Mouse (Mus musculus) liver, embryonic 11.5 days (tissue): ENCODE data around the gene Rab19. TPM values are rescaled to one million over a fixed set of nuclear protein-coding genes. Genes with fewer than 3 reads are reported as not detected.
"Not testable (repeated sequence)": the region's sequence is repeated elsewhere in the genome, so short reads cannot be mapped to it uniquely, and the experiment has no call there.

Source experiments
- ATAC-seq: fragments of 200-750 bp; cut with Nextera tagmentation; replicated peaks from 2 replicates; pipeline ENCODE4 v1.8.0; 2017; ENCODE audit warnings: moderate number of reproducible peaks, mild to moderate bottlenecking, moderate TSS enrichment, moderate library complexity; ENCODE audit not compliant: low FRiP score
- DNase-seq: peaks from one replicate; pipeline ENCODE4 v3.0.0-alpha.2; 2017; ENCODE audit warnings: low spot score
- H3K27ac ChIP-seq: fragments of 300-500 bp; sonication (generic); 2 replicates; pipeline ENCODE4 v1.5.1; 2014; ENCODE audit warnings: mild to moderate bottlenecking, low read depth, low read length, control low read depth
- H3K27me3 ChIP-seq: fragments of 300-500 bp; sonication (generic); replicated peaks from 2 replicates; pipeline ENCODE4 v1.6.1; 2014; ENCODE audit warnings: low read length, mixed read lengths; ENCODE audit not compliant: control insufficient read depth, insufficient read depth
- H3K36me3 ChIP-seq: fragments of 300-500 bp; sonication (generic); 2 replicates; pipeline ENCODE4 v1.6.1; 2014; ENCODE audit warnings: mild to moderate bottlenecking, low read length, moderate library complexity, mixed read lengths; ENCODE audit not compliant: control insufficient read depth, insufficient read depth
- H3K4me1 ChIP-seq: fragments of 300-500 bp; sonication (generic); replicated peaks from 2 replicates; pipeline ENCODE4 v1.6.1; 2014; ENCODE audit warnings: low read length, mixed read lengths; ENCODE audit not compliant: control insufficient read depth, insufficient read depth
- H3K4me2 ChIP-seq: fragments of 300-500 bp; sonication (generic); 2 replicates; pipeline ENCODE4 v1.6.1; 2014; ENCODE audit warnings: mild to moderate bottlenecking, control low read depth, moderate library complexity
- H3K4me3 ChIP-seq: fragments of 300-500 bp; sonication (generic); 2 replicates; pipeline ENCODE4 v1.5.1; 2014; ENCODE audit warnings: low read depth, low read length, control low read depth
- H3K9ac ChIP-seq: fragments of 300-500 bp; sonication (generic); 2 replicates; pipeline ENCODE4 v1.6.1; 2014; ENCODE audit warnings: low read depth, low read length, control low read depth
- H3K9me3 ChIP-seq: fragments of 300-500 bp; sonication (generic); 2 replicates; pipeline ENCODE4 v1.6.1; 2016; ENCODE audit warnings: low read length, inconsistent platforms, mixed read lengths; ENCODE audit not compliant: control insufficient read depth
- WGBS: fragments of 180-500 bp; shearing (Covaris S2); extraction: QIAGEN DNeasy Blood & Tissue Kit; methylation state at CpG from one replicate; pipeline ENCODE4 v1.1.7; 2014; 5-methylcytosine and 5-hydroxymethylcytosine counted together
- polyA plus RNA-seq: library from polyadenylated mRNA; unstranded; fragments of >200 nt; fragmentation: Nextera tagmentation; extraction: Ambion mirVana; gene quantifications from 2 replicates; pipeline ENCODE4 v1.2.1, GENCODE M21; 2014

Rab19 gene
- polyA plus RNA-seq, 1 experiment from 2014 or later = 0.27 TPM

DNA sequence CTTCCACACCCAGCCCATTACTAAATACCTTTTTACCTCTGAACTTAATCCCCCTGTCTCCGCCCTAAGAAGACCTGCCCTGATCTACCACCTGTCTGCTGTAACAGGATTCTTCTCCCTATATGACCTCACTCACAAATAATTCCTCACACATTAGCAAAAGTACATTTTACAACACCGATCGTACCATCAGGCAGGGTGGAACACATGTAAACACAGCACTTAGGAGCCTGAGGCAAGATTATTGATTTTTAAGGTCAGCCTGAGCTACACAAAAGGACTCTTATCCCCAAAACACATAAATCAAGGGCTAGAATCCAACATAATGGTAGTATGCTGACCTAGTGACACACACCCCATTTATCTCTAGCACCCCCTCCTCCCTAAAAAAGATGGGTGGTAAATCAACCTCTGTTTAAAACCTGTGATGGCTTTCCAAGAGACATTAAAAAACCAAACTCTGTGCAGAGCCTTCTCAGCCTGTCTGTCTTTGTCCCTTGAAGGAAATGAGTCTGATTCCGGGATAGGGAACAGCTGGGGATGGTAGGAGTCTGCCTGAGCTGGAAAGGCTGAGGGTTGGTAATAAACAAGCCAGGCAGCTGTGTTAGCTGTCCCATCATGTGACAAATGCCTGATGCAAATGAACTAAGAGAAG lies 7.5 kb upstream of the Rab19 start:
- H3K9ac ChIP-seq = no peak overlapping the region

DNA sequence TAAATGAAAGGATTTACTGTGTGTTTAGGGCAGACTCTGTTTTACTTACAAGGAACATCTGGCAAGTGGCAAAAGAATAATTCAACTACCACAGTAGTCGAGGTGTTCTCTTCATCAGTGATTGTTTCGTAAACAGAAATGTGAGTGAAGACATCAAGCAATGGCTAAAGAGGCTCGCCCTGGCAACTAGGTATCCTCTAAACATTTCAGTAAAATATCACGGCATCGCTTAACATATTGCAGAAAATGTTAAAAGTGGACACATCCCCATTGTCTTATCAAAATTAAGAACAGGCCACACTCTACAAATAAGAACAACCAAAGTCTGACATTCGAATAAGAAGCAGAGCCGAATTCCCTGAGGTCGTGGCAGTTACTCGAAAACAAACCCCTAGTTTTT lies 4.2 kb upstream of the Rab19 start:
- peak overlapping the region; percentile 78 for H3K4me2 ChIP-seq
- peak overlapping the region; percentile 82 for H3K9ac ChIP-seq
- no peak for DNase-seq
- H3K4me1 ChIP-seq = peaks cover 8% of the 10 kb centered on the region; the same call in 1 of the 2 replicates
- peaks cover 19% of the 10 kb centered on the region; the same call in 1 of the 2 replicates for H3K27me3 ChIP-seq
- peak overlapping the region; percentile 83 for H3K4me3 ChIP-seq
- H3K9me3 ChIP-seq = no peaks in the 10 kb centered on the region
- H3K27ac ChIP-seq = no peak overlapping the region
- WGBS = 24% methylated on average over 9 of the region's 9 CpGs
- no peaks in the 10 kb centered on the region for H3K36me3 ChIP-seq
- no peak for ATAC-seq

More for the DNA sequence above, 7.5 kb upstream of the Rab19 start:
- H3K36me3 ChIP-seq = no peaks in the 10 kb centered on the region
- DNase-seq = no peak
- 0 out of 2 replicates have a peak, but pooled peaks cover 2% of the 10 kb centered on the region for H3K27me3 ChIP-seq
- no peaks in the 10 kb centered on the region for H3K9me3 ChIP-seq
- H3K4me1 ChIP-seq = 0 out of 2 replicates have a peak, but pooled peaks cover 2% of the 10 kb centered on the region
- no peak overlapping the region for H3K27ac ChIP-seq
- no peak overlapping the region for H3K4me3 ChIP-seq
- no peak overlapping the region for H3K4me2 ChIP-seq
- no peak for ATAC-seq
- WGBS = 70% methylated on average over 4 of the region's 4 CpGs

DNA sequence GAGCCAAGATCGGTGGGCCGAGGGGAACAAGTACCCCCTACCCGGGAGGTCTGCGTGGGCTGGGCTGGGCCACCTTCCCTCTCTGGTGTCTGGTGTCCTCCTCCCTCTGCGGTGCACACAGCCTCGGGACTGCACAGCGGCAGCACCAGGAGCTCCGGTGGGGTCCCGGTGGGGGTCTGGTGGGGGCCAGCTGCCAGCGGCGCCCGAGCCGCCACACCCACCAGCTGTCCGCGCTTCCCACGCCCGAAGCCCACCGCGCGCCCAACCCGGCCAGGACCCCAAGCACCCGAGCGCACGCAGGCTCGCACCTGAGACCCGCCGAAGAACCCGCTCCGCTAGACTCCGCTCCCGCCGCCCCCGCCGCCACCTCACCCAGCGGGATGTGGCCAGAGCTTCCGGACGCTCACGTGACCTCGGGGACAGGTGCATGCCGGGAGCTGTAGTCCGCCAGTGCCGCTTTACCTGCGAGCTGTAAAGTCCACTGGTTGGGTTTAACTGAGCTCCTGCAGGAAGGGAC lies 3.6 kb upstream of the Rab19 start, which contains the start of gene Slc37a3:
Gene Slc37a3 (minus strand): TSS at position 365 of the 517 bp plus-strand sequence.
- Histone ChIP-seq H3K4me1 (peaks cover 8% of the 10 kb centered on the region; the same call in 1 of the 2 replicates), H3K4me2 (peak within 1 kb of the TSS; percentile 78), H3K36me3 (no peaks in the 10 kb centered on the region), H3K27me3 (peaks cover 25% of the 10 kb centered on the region), H3K4me3 (peak within 1 kb of the TSS; percentile 83), H3K9ac (peak within 1 kb of the TSS; percentile 82), H3K27ac (peak within 1 kb of the TSS; percentile 13; the same call in 1 of the 2 replicates), H3K9me3 (no peaks in the 10 kb centered on the region)
- peak; percentile 87 for ATAC-seq
- WGBS = under 1% methylated on average over 43 of the region's 43 CpGs
- peak; percentile 82 for DNase-seq

DNA sequence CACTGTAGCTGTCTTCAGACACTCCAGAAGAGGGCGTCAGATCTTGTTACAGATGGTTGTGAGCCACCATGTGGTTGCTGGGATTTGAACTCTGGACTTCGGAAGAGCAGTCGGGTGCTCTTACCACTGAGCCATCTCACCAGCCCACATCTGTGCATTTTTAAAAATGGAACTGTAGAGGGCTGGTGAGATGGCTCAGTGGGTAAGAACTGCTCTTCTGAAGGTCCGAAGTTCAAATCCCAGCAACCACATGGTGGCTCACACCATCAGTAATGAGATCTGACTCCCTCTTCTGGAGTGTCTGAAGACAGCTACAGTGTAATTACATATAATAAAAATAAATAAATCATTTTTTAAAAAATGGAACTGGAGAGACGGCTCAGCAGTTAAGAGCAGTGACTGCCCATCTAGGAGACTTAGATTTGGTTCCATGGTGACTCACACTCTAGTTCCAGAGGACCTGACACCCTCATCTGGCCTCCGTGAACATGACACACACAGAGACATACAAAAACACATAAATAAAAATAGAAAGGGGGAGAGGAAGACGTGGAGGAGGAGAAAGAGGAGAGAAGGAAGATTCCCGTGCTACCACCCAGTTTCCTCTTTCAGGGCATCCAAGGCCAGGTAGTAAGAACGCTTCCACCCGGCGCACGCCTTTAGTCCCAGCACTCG lies 2.7 kb upstream of the Rab19 start:
- DNase-seq, H3K36me3 ChIP-seq, H3K9ac ChIP-seq, H3K9me3 ChIP-seq, H3K4me1 ChIP-seq, H3K27ac ChIP-seq, H3K4me2 ChIP-seq, H3K4me3 ChIP-seq: not testable (repeated sequence)
- WGBS = 72% methylated on average over 13 of the region's 13 CpGs
- ATAC-seq = peak; percentile 27; the same call in 1 of the 2 replicates
- peaks cover 29% of the 10 kb centered on the region for H3K27me3 ChIP-seq

DNA sequence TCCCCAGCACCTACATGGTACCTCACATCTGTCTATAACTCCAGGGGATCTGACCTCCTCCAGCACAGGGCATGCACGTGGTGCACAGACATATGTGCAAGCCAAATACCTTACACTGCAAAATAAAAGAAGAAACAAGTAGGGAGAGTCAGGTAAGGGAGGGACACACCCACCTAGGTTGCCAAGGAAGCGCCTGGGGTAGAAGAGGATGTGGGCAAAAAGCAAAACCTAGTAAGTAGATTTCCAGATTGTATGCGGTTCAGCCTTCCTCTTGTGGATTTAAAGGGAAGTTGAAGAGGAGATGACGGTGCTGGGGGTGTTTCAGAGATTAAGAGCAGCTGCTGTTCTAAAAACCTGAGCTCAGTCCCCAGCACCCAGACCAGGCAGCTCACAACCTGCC lies 1.8 kb upstream of the Rab19 start:
- ATAC-seq = no peak
- no peaks in the 10 kb centered on the region for H3K36me3 ChIP-seq
- peaks cover 34% of the 10 kb centered on the region for H3K27me3 ChIP-seq
- peaks cover 8% of the 10 kb centered on the region; the same call in 1 of the 2 replicates for H3K4me1 ChIP-seq
- no peak overlapping the region for H3K9ac ChIP-seq
- DNase-seq = no peak
- H3K27ac ChIP-seq = no peak overlapping the region
- H3K4me3 ChIP-seq = no peak overlapping the region
- no peaks in the 10 kb centered on the region for H3K9me3 ChIP-seq
- 26% methylated on average over 4 of the region's 4 CpGs for WGBS
- no peak overlapping the region for H3K4me2 ChIP-seq

DNA sequence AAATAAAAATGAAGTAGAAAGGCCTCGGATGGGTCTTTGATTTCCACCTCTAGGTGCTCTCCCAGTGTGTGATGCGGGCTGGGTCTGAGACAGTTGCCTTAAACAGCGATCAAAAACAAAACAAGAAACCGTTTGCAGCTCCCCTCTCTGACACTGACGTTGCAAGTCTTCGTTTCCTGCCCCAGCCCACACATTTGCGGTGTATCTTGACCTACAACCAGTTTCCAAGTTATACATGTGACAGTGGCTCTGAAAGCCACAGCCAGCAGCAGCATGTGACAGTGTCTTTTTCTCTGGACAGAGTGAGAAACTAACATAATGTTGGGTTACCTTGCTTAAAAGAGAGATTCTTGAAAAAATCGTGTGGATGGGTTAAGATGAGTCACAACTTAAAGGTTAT lies 1.2 kb upstream of the Rab19 start:
- H3K4me1 ChIP-seq = peaks cover 8% of the 10 kb centered on the region; the same call in 1 of the 2 replicates
- H3K27ac ChIP-seq = no peak overlapping the region
- WGBS = 50% methylated on average over 8 of the region's 8 CpGs
- H3K4me3 ChIP-seq = no peak overlapping the region
- no peaks in the 10 kb centered on the region for H3K36me3 ChIP-seq
- H3K9ac ChIP-seq = no peak overlapping the region
- no peak for ATAC-seq
- H3K9me3 ChIP-seq = no peaks in the 10 kb centered on the region
- H3K4me2 ChIP-seq = no peak overlapping the region; the same call in 1 of the 2 replicates
- DNase-seq = no peak
- H3K27me3 ChIP-seq = peaks cover 34% of the 10 kb centered on the region

DNA sequence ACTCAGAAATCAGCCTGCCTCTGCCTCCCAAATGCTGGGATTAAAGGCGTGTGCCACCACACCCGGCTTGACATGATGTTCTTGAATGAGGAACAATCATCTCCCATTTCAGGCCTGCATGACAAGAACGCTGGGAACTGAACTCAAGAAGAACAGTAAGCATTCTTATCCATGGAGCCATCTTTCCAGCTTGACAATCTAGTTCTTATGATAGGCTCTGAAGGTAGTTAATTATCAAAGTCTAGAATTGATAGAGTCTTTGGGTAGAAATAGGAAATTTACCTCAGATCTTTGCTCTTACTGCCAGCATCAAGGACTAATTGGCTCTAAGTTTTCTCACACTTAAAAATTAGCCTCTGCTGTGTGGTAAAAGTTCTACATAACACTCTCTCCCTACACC lies 699 bp upstream of the Rab19 start:
- Histone ChIP-seq H3K36me3 (no peaks in the 10 kb centered on the region), H3K9ac (no peak overlapping the region), H3K4me3 (no peak overlapping the region), H3K27me3 (peaks cover 34% of the 10 kb centered on the region), H3K4me1 (peaks cover 8% of the 10 kb centered on the region; the same call in 1 of the 2 replicates), H3K9me3 (no peaks in the 10 kb centered on the region), H3K27ac (no peak overlapping the region), H3K4me2 (no peak overlapping the region)
- no peak for ATAC-seq
- WGBS = 70% methylated on average over 3 of the region's 3 CpGs
- no peak for DNase-seq

DNA sequence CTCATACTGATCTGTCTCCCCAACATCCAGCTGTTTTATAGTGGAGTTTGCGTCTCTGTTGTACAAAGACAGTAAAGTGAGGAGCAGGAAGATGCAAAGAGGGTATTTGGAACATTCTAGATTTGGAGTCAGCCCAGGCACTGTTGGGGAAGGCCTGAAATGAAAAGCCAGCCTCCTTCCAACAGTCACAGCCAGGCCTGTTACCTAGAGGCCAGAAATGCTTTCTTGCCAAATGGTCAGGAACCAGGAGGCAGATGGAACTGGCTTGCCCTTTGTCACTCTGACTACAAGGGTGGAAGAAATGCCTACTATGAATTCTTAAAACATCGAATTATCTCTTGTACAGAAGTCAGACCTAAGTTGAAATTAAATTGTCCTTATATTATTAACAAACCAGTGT lies 9.0 kb downstream of the Rab19 start:
- Histone ChIP-seq H3K4me1 (no peaks in the 10 kb centered on the region), H3K9ac (no peak overlapping the region), H3K27ac (no peak overlapping the region), H3K27me3 (no peaks in the 10 kb centered on the region; the same call in 1 of the 2 replicates), H3K36me3 (no peaks in the 10 kb centered on the region), H3K4me2 (no peak overlapping the region), H3K4me3 (no peak overlapping the region), H3K9me3 (no peaks in the 10 kb centered on the region)
- DNase-seq (no peak), ATAC-seq (no peak)
- 86% methylated on average over 2 of the region's 2 CpGs for WGBS
